Mouse (Mus musculus): Measurements from ENCODE around the gene Fbxl18. TPM values are rescaled to one million over a fixed set of nuclear protein-coding genes. Genes with fewer than 3 reads are reported as not detected.
A peak's percentile ranks its signal among the peaks of the same experiment; 100 is the strongest.

Gene Fbxl18
- polyA plus RNA-seq, 1 experiment = 28.4 TPM

DNA sequence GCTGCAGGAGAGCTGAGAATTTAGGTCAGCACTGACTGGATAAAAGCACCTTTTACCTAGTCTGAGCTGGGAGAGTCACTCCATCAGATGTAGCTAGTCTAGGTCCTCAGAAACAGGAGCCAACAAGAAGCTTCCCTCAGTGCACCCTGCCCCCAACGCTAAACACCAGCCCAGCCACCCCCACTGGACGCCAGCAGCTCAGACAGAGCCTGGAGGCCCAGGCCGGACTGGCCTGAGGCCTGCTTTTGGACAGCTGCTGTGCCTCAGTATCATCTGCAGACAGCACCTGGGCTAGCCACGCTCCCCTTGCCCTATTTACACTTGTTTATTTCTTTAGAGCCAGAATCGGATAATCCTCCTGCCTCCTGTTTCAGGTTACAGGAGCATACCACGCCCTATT lies 58.3 kb downstream of the Fbxl18 start:
- WGBS = 83% methylated on average over 6 of the region's 6 CpGs
- Histone ChIP-seq H3K27ac (ENCODE audit: insufficient read depth, low read depth, low read length) (no peak overlapping the region), H3K4me1 (ENCODE audit: control insufficient read depth, insufficient read depth, insufficient read length, low read length) (no peaks in the 10 kb centered on the region), H3K4me3 (ENCODE audit: low read depth, low read length) (no peak overlapping the region), H3K27me3 (ENCODE audit: control insufficient read depth, insufficient read depth, low read length) (no peaks in the 10 kb centered on the region), H3K36me3 (ENCODE audit: control insufficient read depth, insufficient read depth, low read length) (no peaks in the 10 kb centered on the region)
- no peak for TF ChIP-seq CTCF (IDR thresholded peaks at IDR 0.05; ENCODE audit: extremely low read depth, insufficient read length, insufficient replicate concordance, low read depth, low read length)
- TF ChIP-seq POLR2A (IDR thresholded peaks at IDR 0.05; ENCODE audit: low read depth, low read length) = no peak

- no peak overlapping the region for H3K4me3 ChIP-seq (ENCODE audit: low read depth, low read length)
- no peak overlapping the region for H3K27ac ChIP-seq (ENCODE audit: insufficient read depth, low read depth, low read length)
- no peaks in the 10 kb centered on the region for H3K4me1 ChIP-seq (ENCODE audit: control insufficient read depth, insufficient read depth, insufficient read length, low read length)
- TF ChIP-seq POLR2A (IDR thresholded peaks at IDR 0.05; ENCODE audit: low read depth, low read length) = no peak
- TF ChIP-seq CTCF (IDR thresholded peaks at IDR 0.05; ENCODE audit: extremely low read depth, insufficient read length, insufficient replicate concordance, low read depth, low read length) = no peak
- no peaks in the 10 kb centered on the region for H3K27me3 ChIP-seq (ENCODE audit: control insufficient read depth, insufficient read depth, low read length)
- 58% methylated on average over 8 of the region's 8 CpGs for WGBS
- H3K36me3 ChIP-seq (ENCODE audit: control insufficient read depth, insufficient read depth, low read length) = no peaks in the 10 kb centered on the region
Observed at GRCm38 (mm10) chr5:142833646-142834438, 61.4 kb downstream of the Fbxl18 start.

DNA sequence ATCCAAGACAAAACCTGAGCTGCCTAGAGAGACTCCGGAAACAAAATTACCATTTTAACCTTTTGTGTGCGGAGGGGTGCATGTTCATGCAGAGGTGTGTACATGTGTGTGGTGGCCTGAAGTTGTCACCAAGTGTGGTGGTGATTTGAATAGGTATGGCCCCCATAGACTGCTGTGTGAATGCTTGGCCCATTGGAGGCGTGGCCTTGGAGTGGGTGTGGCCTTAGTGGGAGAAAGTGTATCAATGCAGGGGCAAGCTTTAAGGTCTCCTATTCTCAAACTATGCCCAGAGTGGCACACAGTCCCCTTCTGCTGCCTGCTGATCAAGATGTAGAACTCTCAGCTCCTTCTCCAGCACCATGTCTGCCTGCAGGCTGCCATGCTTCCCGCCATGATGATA lies 69.1 kb downstream of the Fbxl18 start:
- no peak for TF ChIP-seq CTCF (IDR thresholded peaks at IDR 0.05; ENCODE audit: extremely low read depth, insufficient read length, insufficient replicate concordance, low read depth, low read length)
- no peak for TF ChIP-seq POLR2A (IDR thresholded peaks at IDR 0.05; ENCODE audit: low read depth, low read length)
- WGBS = 94% methylated on average over 4 of the region's 4 CpGs
- peaks cover 12% of the 10 kb centered on the region for H3K4me1 ChIP-seq (ENCODE audit: control insufficient read depth, insufficient read depth, insufficient read length, low read length)
- no peaks in the 10 kb centered on the region for H3K27me3 ChIP-seq (ENCODE audit: control insufficient read depth, insufficient read depth, low read length)
- H3K36me3 ChIP-seq (ENCODE audit: control insufficient read depth, insufficient read depth, low read length) = no peaks in the 10 kb centered on the region
- H3K27ac ChIP-seq (ENCODE audit: insufficient read depth, low read depth, low read length) = no peak overlapping the region
- no peak overlapping the region for H3K4me3 ChIP-seq (ENCODE audit: low read depth, low read length)

DNA sequence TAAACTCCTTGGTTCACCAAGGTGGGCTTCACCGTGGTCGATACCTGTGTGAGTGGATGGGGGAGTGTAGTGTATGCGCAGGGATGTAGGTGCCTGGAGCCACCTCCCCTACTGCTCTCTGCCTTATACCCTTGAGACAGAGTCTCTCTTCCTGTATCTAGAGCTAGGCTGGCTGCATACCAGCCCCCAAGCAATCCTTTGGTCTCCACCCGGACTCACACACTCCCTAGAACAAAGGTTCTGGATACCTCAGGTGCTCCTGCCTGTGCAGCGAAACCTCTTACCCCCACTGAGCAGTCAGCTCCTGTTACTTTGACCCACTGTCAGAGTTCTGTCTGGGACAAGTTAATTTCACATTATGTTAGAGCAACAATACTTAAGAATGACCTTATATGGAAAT lies 69.6 kb downstream of the Fbxl18 start:
- Histone ChIP-seq H3K4me1 (ENCODE audit: control insufficient read depth, insufficient read depth, insufficient read length, low read length) (peaks cover 12% of the 10 kb centered on the region), H3K27ac (ENCODE audit: insufficient read depth, low read depth, low read length) (no peak overlapping the region), H3K27me3 (ENCODE audit: control insufficient read depth, insufficient read depth, low read length) (no peaks in the 10 kb centered on the region), H3K4me3 (ENCODE audit: low read depth, low read length) (no peak overlapping the region), H3K36me3 (ENCODE audit: control insufficient read depth, insufficient read depth, low read length) (no peaks in the 10 kb centered on the region)
- no peak for TF ChIP-seq POLR2A (IDR thresholded peaks at IDR 0.05; ENCODE audit: low read depth, low read length)
- no peak for TF ChIP-seq CTCF (IDR thresholded peaks at IDR 0.05; ENCODE audit: extremely low read depth, insufficient read length, insufficient replicate concordance, low read depth, low read length)
- WGBS = 71% methylated on average over 5 of the region's 5 CpGs

GRCm38 (mm10) chr5:142824091-142824490 lies 71.1 kb downstream of the Fbxl18 start:
- no peaks in the 10 kb centered on the region for H3K36me3 ChIP-seq (ENCODE audit: control insufficient read depth, insufficient read depth, low read length)
- TF ChIP-seq POLR2A (IDR thresholded peaks at IDR 0.05; ENCODE audit: low read depth, low read length) = no peak
- no peak for TF ChIP-seq CTCF (IDR thresholded peaks at IDR 0.05; ENCODE audit: extremely low read depth, insufficient read length, insufficient replicate concordance, low read depth, low read length)
- no peak overlapping the region for H3K4me3 ChIP-seq (ENCODE audit: low read depth, low read length)
- WGBS = 42% methylated on average over 6 of the region's 6 CpGs
- H3K27ac ChIP-seq (ENCODE audit: insufficient read depth, low read depth, low read length) = 0 out of 2 replicates have a peak overlapping the region, but pooled peaks have one; percentile 87
- no peaks in the 10 kb centered on the region for H3K27me3 ChIP-seq (ENCODE audit: control insufficient read depth, insufficient read depth, low read length)
- H3K4me1 ChIP-seq (ENCODE audit: control insufficient read depth, insufficient read depth, insufficient read length, low read length) = peaks cover 12% of the 10 kb centered on the region

DNA sequence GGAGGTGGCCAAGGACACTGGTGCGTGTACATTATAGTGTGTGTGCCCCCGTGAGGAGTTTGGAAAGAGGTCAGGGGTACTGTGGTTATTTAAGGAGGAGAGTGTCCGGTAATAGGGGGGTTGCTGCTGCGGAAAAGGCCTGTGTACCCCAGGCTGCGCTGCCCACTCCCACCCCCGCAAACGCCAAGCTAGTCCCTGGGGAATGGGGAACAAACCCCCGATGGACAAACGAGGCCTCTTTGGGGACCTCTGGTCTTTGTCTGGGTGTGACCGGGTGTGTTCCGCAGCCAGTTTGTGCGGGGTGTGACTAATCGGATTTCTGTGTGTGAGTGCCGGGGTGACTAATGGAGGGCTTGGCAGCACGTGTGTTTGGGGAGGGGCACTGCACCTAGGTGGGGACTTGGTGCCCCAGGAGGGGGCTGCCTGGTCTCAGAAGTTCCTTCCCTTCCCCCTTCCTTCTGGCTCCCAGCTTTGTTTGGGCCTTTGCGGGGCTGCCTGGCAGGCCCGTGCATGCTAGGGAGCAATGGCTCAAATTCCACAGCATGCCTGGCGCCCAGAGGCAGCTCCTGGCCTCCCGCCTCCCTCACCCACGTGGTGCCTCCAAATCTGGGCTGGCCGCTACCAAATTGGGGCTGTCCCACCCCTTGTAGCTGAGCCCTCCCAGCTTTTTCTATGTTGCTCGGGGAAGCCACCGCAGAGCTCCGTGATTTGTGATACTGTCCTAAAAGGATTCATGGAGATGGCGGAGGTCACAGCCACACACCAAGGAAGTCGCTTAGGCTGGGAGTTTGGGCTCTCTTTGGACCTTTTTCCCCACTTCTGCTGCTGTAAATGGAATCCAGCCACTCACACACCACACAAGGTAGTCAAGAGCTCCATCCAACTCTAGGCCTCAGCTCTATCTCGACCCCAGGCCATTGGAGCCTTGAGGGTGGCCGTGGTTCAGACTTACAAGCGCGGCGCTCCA lies 71.8 kb downstream of the Fbxl18 start:
- Histone ChIP-seq H3K27ac (ENCODE audit: insufficient read depth, low read depth, low read length) (peak overlapping the region; percentile 87), H3K4me1 (ENCODE audit: control insufficient read depth, insufficient read depth, insufficient read length, low read length) (peaks cover 12% of the 10 kb centered on the region), H3K36me3 (ENCODE audit: control insufficient read depth, insufficient read depth, low read length) (no peaks in the 10 kb centered on the region), H3K4me3 (ENCODE audit: low read depth, low read length) (peak overlapping the region; percentile 85), H3K27me3 (ENCODE audit: control insufficient read depth, insufficient read depth, low read length) (no peaks in the 10 kb centered on the region)
- 18% methylated on average over 31 of the region's 31 CpGs for WGBS
- TF ChIP-seq POLR2A (IDR thresholded peaks at IDR 0.05; ENCODE audit: low read depth, low read length) = peak; percentile 64; the same call in 1 of the 2 replicates
- no peak for TF ChIP-seq CTCF (IDR thresholded peaks at IDR 0.05; ENCODE audit: extremely low read depth, insufficient read length, insufficient replicate concordance, low read depth, low read length)
